Mouse (Mus musculus) left cerebral cortex, adult 9 months (tissue): ENCODE data around the gene Olfr906.

ENCODE experiments used
- DNase-seq, 2 experiments: peaks; one replicate each; pipeline ENCODE4 v3.0.0; 2022; ENCODE audit warnings: low spot score in 2 of 2

Olfr906 gene

DNA sequence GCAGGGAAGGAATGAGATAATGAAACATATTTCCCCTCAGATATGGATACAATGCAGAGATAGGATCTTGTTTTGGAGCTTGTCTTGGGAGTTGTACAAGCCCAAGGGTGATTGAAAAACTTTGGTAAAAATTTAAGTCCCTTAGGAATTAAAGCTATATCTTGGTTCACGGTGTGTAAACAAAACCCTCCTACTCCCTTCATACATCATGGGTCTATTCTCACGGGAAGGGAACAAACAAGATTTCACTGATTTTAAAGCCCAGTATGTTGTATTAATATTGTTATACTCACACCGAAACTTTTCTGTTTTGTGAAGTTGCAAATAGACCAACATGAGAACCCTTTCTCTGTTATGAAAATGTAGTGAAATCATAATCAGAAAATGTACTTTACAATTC lies at the start of gene Olfr906:
Gene Olfr906 (plus strand): TSS at position 301 of the 400 bp plus-strand sequence.
- no peak for DNase-seq

DNA sequence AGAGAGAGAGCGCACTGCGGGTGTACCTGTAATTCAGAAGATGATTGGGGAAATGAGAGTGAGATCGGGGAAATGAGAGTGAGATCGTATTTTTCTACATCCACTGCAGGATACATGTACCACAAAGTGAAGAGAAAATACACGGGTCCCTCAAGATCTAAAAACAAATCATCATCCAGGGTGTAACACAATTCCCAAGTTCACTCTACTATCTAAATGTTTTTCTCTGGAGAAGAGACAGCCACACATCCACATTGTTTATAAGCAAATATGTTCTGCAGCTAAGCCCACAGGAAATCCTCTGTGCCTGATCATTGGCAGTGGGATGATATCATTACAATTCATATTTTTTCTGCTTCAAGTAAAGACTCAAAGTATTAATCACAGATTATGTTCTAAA lies 39.5 kb upstream of the Olfr906 start, which contains the start of gene Olfr902:
Gene Olfr902 (plus strand): TSS at position 301 of the 400 bp plus-strand sequence.
- DNase-seq: no peak

DNA sequence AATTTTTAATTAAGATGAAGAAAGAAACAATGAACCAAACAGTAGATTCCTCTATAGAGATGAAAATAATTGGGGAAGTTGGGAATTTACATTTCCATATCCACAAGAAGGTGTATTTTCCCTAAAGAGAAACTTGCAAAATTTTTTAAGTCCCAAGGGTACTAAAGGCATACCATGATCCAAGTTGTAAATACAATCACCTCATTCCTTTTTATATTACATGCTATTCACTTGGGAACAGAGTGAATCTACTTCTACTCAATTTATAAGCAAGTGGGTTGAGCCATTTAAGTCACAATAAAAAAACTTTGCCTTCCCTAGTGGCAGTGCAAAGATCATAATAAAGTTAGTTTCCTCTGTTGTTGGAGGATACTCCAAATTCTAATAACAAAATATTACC lies 24.0 kb upstream of the Olfr906 start, which contains the start of gene Olfr904:
Gene Olfr904 (plus strand): TSS at position 301 of the 400 bp plus-strand sequence.
- DNase-seq: no peak

DNA sequence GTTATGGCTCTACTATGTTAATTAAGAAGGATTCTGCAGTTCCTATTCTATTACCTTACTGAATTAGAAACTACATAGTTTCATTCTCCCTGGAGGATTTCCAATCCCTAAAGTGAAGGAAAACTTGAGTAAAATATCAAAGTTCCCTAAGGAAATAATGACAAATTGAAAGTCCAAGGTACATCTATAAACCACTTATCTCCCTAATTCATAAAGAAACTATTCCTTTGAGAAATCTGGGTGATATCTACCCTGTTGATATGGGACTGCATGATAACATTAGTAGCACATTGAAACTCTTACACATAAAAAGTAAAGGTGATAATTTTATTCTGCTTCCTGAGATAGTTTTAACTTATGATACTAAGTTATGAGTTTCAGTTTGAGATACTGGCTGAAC lies 16.1 kb upstream of the Olfr906 start, which contains the start of gene Olfr905:
Gene Olfr905 (plus strand): TSS at position 301 of the 400 bp plus-strand sequence.
- no peak for DNase-seq

DNA sequence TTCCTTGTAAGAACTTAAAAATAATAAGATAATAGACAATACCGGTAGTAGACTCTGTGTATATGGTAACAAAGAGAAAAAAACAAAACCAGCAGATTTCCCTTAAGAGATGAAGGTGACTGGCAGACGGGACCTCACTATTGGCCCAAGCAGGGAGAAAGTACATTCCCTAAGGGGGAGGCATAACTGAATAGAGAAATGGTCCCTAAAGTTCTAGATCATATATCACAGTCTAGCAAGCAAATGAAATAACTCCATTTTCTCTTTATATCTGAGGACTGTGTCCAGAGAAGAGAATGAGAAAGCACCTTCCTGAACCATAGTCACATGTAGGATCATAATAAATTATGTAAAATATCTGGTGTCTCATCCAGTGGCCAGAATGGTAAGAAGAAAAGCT lies 8.6 kb downstream of the Olfr906 start, which contains the start of gene Olfr907:
Gene Olfr907 (plus strand): TSS at position 301 of the 400 bp plus-strand sequence.
- DNase-seq: no peak

DNA sequence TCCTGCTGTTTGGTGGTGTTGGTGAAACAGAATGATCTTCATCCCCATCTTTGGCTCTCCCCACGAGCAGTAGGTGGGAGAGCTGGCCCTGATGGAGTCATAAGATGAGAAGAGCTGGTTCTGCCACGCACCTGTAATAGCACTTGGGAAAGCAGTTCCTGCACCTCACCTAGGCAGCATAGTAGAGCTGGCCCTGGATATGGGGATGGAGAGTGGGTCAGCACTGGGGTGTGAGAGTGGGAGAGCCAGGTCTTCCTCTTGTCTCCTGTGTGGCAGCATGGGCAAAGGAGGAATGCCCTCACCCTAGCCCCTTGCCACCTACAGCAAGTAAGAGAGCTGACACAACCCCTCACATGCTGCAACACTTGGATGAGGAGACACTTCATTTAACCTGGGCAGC lies 25.5 kb downstream of the Olfr906 start:
- no peak for DNase-seq

DNA sequence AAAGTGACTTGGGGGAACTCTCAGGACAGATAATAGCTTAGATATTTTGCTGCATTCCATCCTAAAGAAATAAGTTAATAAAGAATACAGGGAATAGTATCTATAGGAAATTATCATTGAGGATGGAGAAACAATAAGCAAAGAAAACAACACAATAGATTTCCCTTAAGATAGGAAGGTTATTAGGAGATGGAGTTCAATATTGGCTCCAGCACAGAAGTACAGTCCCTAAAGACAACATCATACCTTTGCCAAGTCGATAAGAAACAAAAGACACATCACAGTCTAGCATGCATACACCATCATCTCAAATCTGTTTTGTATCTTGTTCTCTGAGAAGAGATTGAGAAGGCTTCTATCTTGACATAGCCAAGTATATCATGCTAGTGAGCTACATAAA lies 34.4 kb downstream of the Olfr906 start, which contains the start of gene Olfr911-ps1:
Gene Olfr911-ps1 (plus strand): TSS at position 301 of the 400 bp plus-strand sequence.
- no peak for DNase-seq

DNA sequence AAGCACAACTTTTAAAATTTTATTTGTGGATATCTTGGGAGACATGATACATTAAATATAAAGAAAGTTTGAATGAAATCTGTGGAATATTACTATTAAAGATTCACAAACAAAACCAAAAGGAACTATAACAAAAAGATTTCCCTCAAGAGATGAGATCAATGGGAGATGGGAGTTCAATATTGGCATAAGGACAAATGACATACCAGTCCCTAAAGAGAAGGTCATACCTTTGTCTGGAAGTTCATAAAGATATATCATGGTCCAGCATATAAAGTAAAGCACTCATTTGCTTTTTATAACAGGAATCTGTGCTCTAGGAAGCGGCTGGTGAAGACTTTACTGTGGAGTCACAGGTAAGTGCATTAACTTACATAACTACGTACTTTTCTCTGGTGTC lies 50.7 kb downstream of the Olfr906 start, which contains the start of gene Olfr910:
Gene Olfr910 (plus strand): TSS at position 301 of the 400 bp plus-strand sequence.
- no peak for DNase-seq
